Mouse (Mus musculus): ENCODE data around the gene Twist1. TPM values are rescaled to one million over a fixed set of nuclear protein-coding genes. Genes with fewer than 3 reads are reported as not detected.

The Twist1 gene
- polyA plus RNA-seq (2014; fragmentation: Illumina TruSeq; extraction: RNeasy Lipid Tissue Mini Kit (QIAGEN cat#74804); ENCODE audit: low read depth, low replicate concordance) = 8.0 TPM

GRCm38 (mm10) chr12:33957400-33958240 is at the start of gene Twist1:
Gene Twist1 (plus strand): TSS chr12:33957671.

GRCm38 (mm10) chr12:33928331-33929192 is 28.9 kb upstream of the Twist1 start, which contains the start of gene Ferd3l:
Gene Ferd3l (plus strand): TSS chr12:33928425.

Other genes starting within 250 kb of the Twist1 start
- not detected for gene Ferd3l, start 29.2 kb upstream of the Twist1 start, polyA plus RNA-seq (2014; fragmentation: Illumina TruSeq; extraction: RNeasy Lipid Tissue Mini Kit (QIAGEN cat#74804); ENCODE audit: low read depth, low replicate concordance)